Mouse (Mus musculus) liver, embryonic 13.5 days (tissue): ENCODE measurements around the gene Mafg. TPM values are rescaled to one million over a fixed set of nuclear protein-coding genes. Genes with fewer than 3 reads are reported as not detected.
A peak's percentile ranks its signal among the peaks of the same experiment; 100 is the strongest.

Experiments used
- ATAC-seq: fragments of 200-750 bp; cut with Nextera tagmentation; 2 replicates; pipeline ENCODE4 v1.8.0; 2017; ENCODE audit warnings: low read depth, mild to moderate bottlenecking, moderate number of reproducible peaks, moderate library complexity
- DNase-seq: peaks from one replicate; pipeline ENCODE4 v3.0.0; 2022
- H3K27ac ChIP-seq: fragments of 300-500 bp; sonication (generic); 2 replicates; pipeline ENCODE4 v1.5.1; 2015; ENCODE audit warnings: moderate library complexity, mild to moderate bottlenecking, inconsistent platforms
- H3K27me3 ChIP-seq: fragments of 300-500 bp; sonication (generic); 2 replicates; pipeline ENCODE4 v1.6.1; 2015; ENCODE audit warnings: mild to moderate bottlenecking, inconsistent platforms
- H3K36me3 ChIP-seq: fragments of 300-500 bp; sonication (generic); 2 replicates; pipeline ENCODE4 v1.6.1; 2015; ENCODE audit warnings: mild to moderate bottlenecking, inconsistent platforms
- H3K4me1 ChIP-seq: fragments of 300-500 bp; sonication (generic); replicated peaks from 2 replicates; pipeline ENCODE4 v1.6.1; 2015; ENCODE audit warnings: inconsistent platforms
- H3K4me2 ChIP-seq: fragments of 300-500 bp; sonication (generic); 2 replicates; pipeline ENCODE4 v1.6.1; 2015; ENCODE audit warnings: inconsistent platforms, mild to moderate bottlenecking, moderate library complexity
- H3K4me3 ChIP-seq: fragments of 300-500 bp; sonication (generic); replicated peaks from 2 replicates; pipeline ENCODE4 v1.5.1; 2015; ENCODE audit warnings: mild to moderate bottlenecking, inconsistent platforms
- H3K9ac ChIP-seq: fragments of 300-500 bp; sonication (generic); 2 replicates; pipeline ENCODE4 v1.6.1; 2015; ENCODE audit warnings: mild to moderate bottlenecking, inconsistent platforms
- H3K9me3 ChIP-seq: fragments of 300-500 bp; sonication (generic); replicated peaks from 2 replicates; pipeline ENCODE4 v1.6.1; 2016; ENCODE audit warnings: inconsistent platforms
- WGBS: fragments of 180-500 bp; shearing (Covaris S2); methylation state at CpG from one replicate; pipeline ENCODE4 v1.1.7; 2015; ENCODE audit not compliant: insufficient replicate concordance; 5-methylcytosine and 5-hydroxymethylcytosine counted together
- polyA plus RNA-seq: library from polyadenylated mRNA; unstranded; fragments of >200 nt; fragmentation: Nextera tagmentation; extraction: Ambion mirVana; gene quantifications from 2 replicates; pipeline ENCODE4 v1.2.1, GENCODE M21; 2015

Gene Mafg
- polyA plus RNA-seq, 1 experiment from 2014 or later: 40.0 TPM

GRCm38 (mm10) chr11:120617519-120618112 is 15.8 kb downstream of the Mafg start, which contains the start of gene Pcyt2:
Gene Pcyt2, minus strand, starts transcription at chr11:120617936.
- under 1% methylated on average over 56 of the region's 56 CpGs for WGBS
- peak within 1 kb of the TSS; percentile 88 for H3K9ac ChIP-seq
- ATAC-seq (peak; percentile 93), DNase-seq (peak; percentile 93)
- H3K27me3 ChIP-seq: no peaks in the 10 kb centered on the region
- H3K4me3 ChIP-seq: peak within 1 kb of the TSS; percentile 80
- peaks cover 80% of the 10 kb centered on the region for H3K36me3 ChIP-seq
- H3K4me2 ChIP-seq: peak within 1 kb of the TSS; percentile 90
- peak within 1 kb of the TSS; percentile 89 for H3K27ac ChIP-seq
- no peaks in the 10 kb centered on the region for H3K9me3 ChIP-seq
- peaks cover 42% of the 10 kb centered on the region for H3K4me1 ChIP-seq

- Histone ChIP-seq H3K4me3 (peak overlapping the region; percentile 80), H3K36me3 (peaks cover 80% of the 10 kb centered on the region), H3K4me2 (peak overlapping the region; percentile 90), H3K9me3 (no peaks in the 10 kb centered on the region), H3K9ac (peak overlapping the region; percentile 88), H3K27ac (peak overlapping the region; percentile 89), H3K27me3 (no peaks in the 10 kb centered on the region), H3K4me1 (peaks cover 39% of the 10 kb centered on the region)
- DNase-seq: no peak
- 32% methylated on average over 4 of the region's 4 CpGs for WGBS
- 0 out of 2 replicates have a peak, but pooled peaks have one; percentile 17 for ATAC-seq
Measured at GRCm38 (mm10) chr11:120616617-120617294, 16.6 kb downstream of the Mafg start.

GRCm38 (mm10) chr11:120615606-120616203 is 17.7 kb downstream of the Mafg start:
- H3K4me3 ChIP-seq: peak overlapping the region; percentile 19; the same call in 1 of the 2 replicates
- peaks cover 80% of the 10 kb centered on the region for H3K36me3 ChIP-seq
- DNase-seq: no peak

GRCm38 (mm10) chr11:120615167-120615566 is 18.2 kb downstream of the Mafg start:
- DNase-seq (no peak), ATAC-seq (no peak)
- Histone ChIP-seq H3K9ac (peak overlapping the region; percentile 88; the same call in 1 of the 2 replicates), H3K4me2 (peak overlapping the region; percentile 90), H3K4me1 (peaks cover 39% of the 10 kb centered on the region), H3K9me3 (no peaks in the 10 kb centered on the region), H3K27me3 (no peaks in the 10 kb centered on the region), H3K36me3 (peaks cover 80% of the 10 kb centered on the region), H3K4me3 (peak overlapping the region; percentile 19; the same call in 1 of the 2 replicates), H3K27ac (no peak overlapping the region)
- WGBS: 96% methylated on average over 6 of the region's 6 CpGs

More at GRCm38 (mm10) chr11:120615606-120616203, 17.7 kb downstream of the Mafg start:
- 79% methylated on average over 11 of the region's 11 CpGs for WGBS
- H3K9me3 ChIP-seq: no peaks in the 10 kb centered on the region
- H3K4me1 ChIP-seq: peaks cover 39% of the 10 kb centered on the region
- peak overlapping the region; percentile 32; the same call in 1 of the 2 replicates for H3K27ac ChIP-seq
- H3K9ac ChIP-seq: peak overlapping the region; percentile 88; the same call in 1 of the 2 replicates
- no peak for ATAC-seq
- peak overlapping the region; percentile 90 for H3K4me2 ChIP-seq
- no peaks in the 10 kb centered on the region for H3K27me3 ChIP-seq

GRCm38 (mm10) chr11:120613976-120614375 is 19.4 kb downstream of the Mafg start:
- DNase-seq: no peak
- H3K9me3 ChIP-seq: no peaks in the 10 kb centered on the region
- H3K4me2 ChIP-seq: no peak overlapping the region
- H3K4me1 ChIP-seq: peaks cover 49% of the 10 kb centered on the region
- 81% methylated on average over 8 of the region's 8 CpGs for WGBS
- no peak for ATAC-seq
- no peak overlapping the region for H3K4me3 ChIP-seq
- peaks cover 3% of the 10 kb centered on the region for H3K27me3 ChIP-seq
- H3K27ac ChIP-seq: peak overlapping the region; percentile 18; the same call in 1 of the 2 replicates
- H3K9ac ChIP-seq: no peak overlapping the region
- peaks cover 75% of the 10 kb centered on the region for H3K36me3 ChIP-seq

GRCm38 (mm10) chr11:120613481-120613972 is 19.9 kb downstream of the Mafg start:
- no peak for ATAC-seq
- Histone ChIP-seq H3K4me2 (no peak overlapping the region), H3K4me3 (no peak overlapping the region), H3K9me3 (no peaks in the 10 kb centered on the region), H3K27ac (peak overlapping the region; percentile 18; the same call in 1 of the 2 replicates), H3K4me1 (peaks cover 50% of the 10 kb centered on the region), H3K36me3 (peaks cover 70% of the 10 kb centered on the region), H3K27me3 (peaks cover 8% of the 10 kb centered on the region), H3K9ac (no peak overlapping the region)
- WGBS: 80% methylated on average over 10 of the region's 10 CpGs
- no peak for DNase-seq

GRCm38 (mm10) chr11:120612763-120613162 is 20.6 kb downstream of the Mafg start:
- DNase-seq: peak; percentile 69

GRCm38 (mm10) chr11:120610477-120611046 is 22.8 kb downstream of the Mafg start:
- Histone ChIP-seq H3K36me3 (peaks cover 75% of the 10 kb centered on the region), H3K4me1 (peaks cover 44% of the 10 kb centered on the region)
- ATAC-seq: no peak

More at GRCm38 (mm10) chr11:120612763-120613162, 20.6 kb downstream of the Mafg start:
- ATAC-seq: peak; percentile 8; the same call in 1 of the 2 replicates
- H3K4me3 ChIP-seq: no peak overlapping the region
- no peaks in the 10 kb centered on the region for H3K9me3 ChIP-seq
- H3K27me3 ChIP-seq: peaks cover 16% of the 10 kb centered on the region
- H3K9ac ChIP-seq: no peak overlapping the region
- H3K4me2 ChIP-seq: no peak overlapping the region
- H3K4me1 ChIP-seq: peaks cover 51% of the 10 kb centered on the region
- 37% methylated on average over 6 of the region's 6 CpGs for WGBS
- H3K27ac ChIP-seq: no peak overlapping the region
- H3K36me3 ChIP-seq: peaks cover 64% of the 10 kb centered on the region

GRCm38 (mm10) chr11:120609250-120609649 is 24.1 kb downstream of the Mafg start:
- H3K9me3 ChIP-seq: no peaks in the 10 kb centered on the region
- peak overlapping the region; percentile 60 for H3K4me2 ChIP-seq
- H3K4me3 ChIP-seq: 0 out of 2 replicates have a peak overlapping the region, but pooled peaks have one; percentile 43
- ATAC-seq (peak; percentile 71), DNase-seq (no peak)
- peaks cover 76% of the 10 kb centered on the region for H3K36me3 ChIP-seq
- H3K4me1 ChIP-seq: peaks cover 43% of the 10 kb centered on the region
- H3K27me3 ChIP-seq: peaks cover 18% of the 10 kb centered on the region
- H3K9ac ChIP-seq: peak overlapping the region; percentile 55
- 22% methylated on average over 7 of the region's 8 CpGs for WGBS
- H3K27ac ChIP-seq: peak overlapping the region; percentile 70; the same call in 1 of the 2 replicates

More at GRCm38 (mm10) chr11:120610477-120611046, 22.8 kb downstream of the Mafg start:
- no peak overlapping the region for H3K4me3 ChIP-seq
- H3K9me3 ChIP-seq: no peaks in the 10 kb centered on the region
- H3K4me2 ChIP-seq: no peak overlapping the region
- no peak overlapping the region for H3K9ac ChIP-seq
- 86% methylated on average over 9 of the region's 9 CpGs for WGBS
- no peak for DNase-seq
- H3K27me3 ChIP-seq: peaks cover 18% of the 10 kb centered on the region
- H3K27ac ChIP-seq: no peak overlapping the region

GRCm38 (mm10) chr11:120608241-120609034 is 25.0 kb downstream of the Mafg start, which contains the start of gene Npb:
Gene Npb, plus strand, starts transcription at chr11:120608477.
- WGBS: 23% methylated on average over 45 of the region's 45 CpGs
- no peak for DNase-seq
- Histone ChIP-seq H3K9me3 (no peaks in the 10 kb centered on the region), H3K4me3 (peak within 1 kb of the TSS; percentile 43), H3K36me3 (peaks cover 74% of the 10 kb centered on the region), H3K4me2 (peak within 1 kb of the TSS; percentile 60), H3K9ac (peak within 1 kb of the TSS; percentile 55), H3K27ac (peak within 1 kb of the TSS; percentile 70), H3K27me3 (peaks cover 18% of the 10 kb centered on the region), H3K4me1 (peaks cover 51% of the 10 kb centered on the region)
- no peak for ATAC-seq
